Mouse (Mus musculus) embryo, embryonic 9.5 days (tissue): ENCODE data around the gene Tent4a.
"Not testable (repeated sequence)": the region's sequence is repeated elsewhere in the genome, so short reads cannot be mapped to it uniquely, and the experiment has no call there.

Source experiments
- DNase-seq: peaks from one replicate; pipeline ENCODE4 v3.0.0-alpha.2; 2017; ENCODE audit errors: extremely low spot score

The Tent4a gene

GRCm38 (mm10) chr13:69534334-69534653 lies at the start of gene Tent4a:
TSS of gene Tent4a (minus strand) at chr13:69534617.
- no peak for DNase-seq

DNA sequence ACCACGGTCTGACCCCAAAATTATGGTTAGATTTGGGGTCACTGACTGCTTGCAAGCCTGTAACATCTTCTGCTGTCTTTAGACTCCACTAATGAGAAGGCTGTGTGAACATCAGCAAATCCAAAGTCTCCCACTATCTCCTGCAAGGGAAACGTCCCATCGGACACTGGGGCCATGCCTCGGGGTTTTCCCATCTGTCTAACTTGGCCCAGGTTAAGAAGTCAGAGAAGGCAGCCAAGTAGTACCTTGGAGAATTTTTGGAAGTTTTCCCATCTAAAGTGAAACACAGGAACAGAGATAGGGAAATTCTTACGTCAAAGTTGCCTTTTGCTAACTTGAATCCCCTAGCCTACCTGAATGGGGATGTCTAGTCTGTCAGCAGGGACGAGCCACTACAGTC lies 49.2 kb upstream of the Tent4a start:
- no peak for DNase-seq

GRCm38 (mm10) chr13:69582411-69582810 lies 48.0 kb upstream of the Tent4a start:
- no peak for DNase-seq

GRCm38 (mm10) chr13:69577181-69577834 lies 42.9 kb upstream of the Tent4a start:
- no peak for DNase-seq

- DNase-seq = no peak
These were observed 42.3 kb upstream of the Tent4a start for GRCm38 (mm10) chr13:69576676-69577075.

DNA sequence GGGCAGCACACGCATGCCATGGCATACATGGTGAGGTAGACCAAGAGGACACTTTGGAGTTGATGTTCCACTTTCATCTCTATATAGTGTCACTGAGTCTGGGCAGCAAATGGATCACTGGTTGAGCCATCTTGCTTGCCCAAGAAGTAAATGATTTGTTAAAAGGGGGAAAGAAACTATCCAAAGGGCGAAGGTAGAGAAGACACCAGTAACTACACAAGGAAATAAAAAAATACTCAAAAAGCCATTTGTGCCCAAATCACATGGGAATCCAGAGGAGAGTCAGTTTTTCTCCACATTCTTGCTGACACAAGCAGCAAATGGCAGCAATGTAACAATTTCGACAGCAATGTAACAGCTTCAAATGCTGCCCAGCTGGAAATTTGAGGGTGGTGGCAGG lies 38.2 kb upstream of the Tent4a start:
- no peak for DNase-seq

- no peak for DNase-seq
These were observed 34.8 kb upstream of the Tent4a start for GRCm38 (mm10) chr13:69569201-69569600.

DNA sequence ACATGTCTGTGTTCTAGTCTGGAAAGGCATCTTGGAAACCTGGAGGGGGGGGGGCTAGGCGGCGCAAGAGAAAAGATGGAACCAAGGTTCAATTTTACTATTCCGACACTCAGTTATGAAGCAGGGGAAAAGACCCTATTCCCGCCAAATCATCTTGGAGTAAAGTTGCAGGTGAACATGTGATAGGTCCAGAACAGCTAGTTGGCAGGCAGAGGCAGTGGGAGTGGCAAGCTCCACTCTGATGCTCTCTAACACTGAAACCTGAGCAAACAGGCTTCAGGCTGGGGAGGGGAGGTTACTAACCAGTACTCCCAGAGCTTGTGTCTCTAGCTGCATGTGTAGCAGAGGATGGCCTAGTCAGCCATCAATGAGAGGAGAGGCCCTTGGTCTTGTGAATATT lies 31.0 kb upstream of the Tent4a start:
- not testable (repeated sequence) for DNase-seq

GRCm38 (mm10) chr13:69564573-69564972 lies 30.2 kb upstream of the Tent4a start:
- no peak for DNase-seq

DNA sequence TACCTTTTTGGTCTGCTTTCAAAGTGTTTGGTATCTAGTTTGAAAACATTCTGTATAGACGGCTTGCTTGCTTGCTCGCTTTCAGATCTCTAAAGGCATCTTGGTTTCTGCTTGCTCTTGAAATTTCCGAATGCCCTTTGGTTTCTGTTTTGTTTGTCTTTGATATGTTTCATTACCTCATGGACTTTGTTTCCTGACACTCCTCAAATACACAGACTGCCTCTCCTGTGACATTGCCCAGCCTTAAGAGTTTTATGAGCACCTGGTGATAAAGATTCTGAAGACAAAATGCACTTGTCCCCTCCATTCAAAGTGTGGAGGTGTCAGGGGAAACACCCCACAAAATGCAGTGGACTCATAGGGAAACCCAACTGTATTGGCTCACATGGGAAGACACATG lies 29.5 kb upstream of the Tent4a start:
- DNase-seq = no peak

GRCm38 (mm10) chr13:69562654-69563574 lies 28.5 kb upstream of the Tent4a start:
- DNase-seq = no peak

DNA sequence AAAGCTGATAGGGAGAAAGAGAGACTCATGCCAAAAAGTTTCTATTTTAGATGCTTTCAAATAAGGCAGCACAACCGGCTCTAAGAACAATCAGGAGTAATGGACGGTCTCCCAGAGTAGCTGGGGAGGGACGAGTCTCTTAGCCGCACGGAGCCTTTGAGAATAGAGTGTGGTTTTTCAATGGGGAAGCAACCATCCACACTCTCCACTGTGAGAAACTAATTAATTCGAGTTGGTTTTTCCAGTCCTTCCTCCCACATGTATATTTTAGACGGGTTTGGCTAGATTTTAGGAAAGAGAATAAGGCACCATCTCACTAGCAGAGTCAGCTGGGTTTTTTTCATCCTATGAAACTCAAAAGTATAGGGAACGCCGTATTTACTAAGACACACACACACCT lies 27.6 kb upstream of the Tent4a start:
- no peak for DNase-seq

- no peak for DNase-seq
These were observed 25.0 kb upstream of the Tent4a start for GRCm38 (mm10) chr13:69559291-69559961.

DNA sequence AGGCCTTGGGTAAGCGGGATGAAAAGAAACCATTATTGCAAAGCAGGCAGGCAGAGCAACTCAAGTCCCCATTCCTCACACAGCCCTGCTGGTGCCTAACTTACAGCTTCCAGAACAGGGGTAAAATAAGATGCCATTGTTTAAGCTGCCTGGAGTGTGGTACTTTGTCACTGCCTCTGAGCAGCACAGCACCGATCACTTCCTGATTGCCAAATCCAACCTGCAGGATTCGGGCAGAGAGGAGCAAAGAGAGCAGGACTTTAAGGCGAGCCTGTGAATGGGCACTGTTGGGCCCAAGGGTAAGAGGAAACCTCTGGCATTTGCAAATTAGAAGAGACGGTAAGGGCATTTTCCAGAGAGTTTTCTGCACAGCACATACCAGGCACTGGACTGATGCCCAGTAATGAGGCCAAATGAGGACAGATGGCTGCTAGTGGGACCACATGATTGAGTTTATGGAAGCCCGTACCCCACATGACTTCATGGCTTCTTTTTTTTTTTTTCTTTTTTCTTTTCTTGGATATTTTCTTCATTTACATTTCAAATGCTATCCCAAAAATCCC lies 23.8 kb upstream of the Tent4a start:
- no peak for DNase-seq

DNA sequence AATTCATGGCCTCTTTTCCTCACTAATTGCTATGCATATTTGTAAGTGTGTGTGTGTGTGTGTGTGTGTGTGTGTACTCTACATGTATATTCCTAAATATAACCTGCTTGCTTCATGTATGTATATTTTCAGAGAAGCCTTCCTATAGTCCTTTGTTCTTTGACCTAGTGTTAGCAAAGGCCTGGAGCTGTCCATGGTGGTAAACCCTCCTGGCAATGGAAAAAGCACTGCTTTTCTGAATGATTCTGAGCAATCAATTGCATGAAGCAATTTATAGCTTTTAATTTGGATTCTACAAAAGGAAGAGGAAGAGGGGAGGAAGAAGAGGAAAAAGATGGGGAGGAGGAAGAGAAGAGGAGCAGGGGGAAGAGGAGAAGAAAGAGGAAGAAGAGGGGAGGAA lies 22.3 kb upstream of the Tent4a start:
- no peak for DNase-seq

DNA sequence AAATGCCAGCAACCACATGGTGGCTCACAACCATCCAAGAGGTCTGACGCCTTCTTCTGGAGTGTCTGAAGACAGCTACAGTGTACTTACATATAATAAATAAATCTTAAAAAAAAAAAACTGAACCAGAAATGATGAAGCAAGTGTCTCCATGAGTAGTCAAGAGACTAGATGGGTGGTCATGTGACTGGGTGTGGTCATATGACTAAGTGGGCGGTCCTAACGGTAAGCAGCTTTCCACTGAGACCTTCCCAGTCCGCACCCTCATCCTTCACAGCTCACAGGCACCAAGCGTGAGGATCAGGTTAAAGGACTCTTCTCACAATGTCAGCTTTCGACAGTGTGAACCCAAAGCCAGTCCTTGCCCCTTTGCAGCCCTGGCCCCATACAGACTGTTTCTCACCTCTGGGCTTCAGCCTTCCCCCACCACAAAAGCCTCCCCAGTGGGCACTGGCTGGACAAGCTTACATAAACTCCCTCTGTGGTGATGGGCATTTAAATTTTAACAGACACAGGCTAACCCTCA lies 21.6 kb upstream of the Tent4a start:
- no peak for DNase-seq

DNA sequence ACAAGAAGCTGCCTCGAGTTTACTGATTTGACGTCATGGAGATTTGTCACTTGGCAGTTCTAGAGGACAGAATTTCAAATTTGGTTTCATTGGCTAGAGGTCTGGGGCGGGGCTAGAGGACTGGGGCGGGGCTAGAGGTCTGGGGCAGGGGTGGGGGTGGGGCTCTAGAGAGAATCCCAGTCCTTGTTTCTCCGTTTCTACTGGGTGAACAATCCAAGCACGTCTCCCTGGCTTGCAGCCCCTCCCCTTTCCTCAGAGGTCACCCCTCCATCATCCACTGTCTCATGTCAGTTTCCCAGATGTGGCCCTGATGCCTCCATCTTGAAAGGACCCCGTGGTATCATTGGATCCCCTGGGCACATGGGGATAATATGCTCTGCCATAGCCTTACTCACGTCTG lies 20.6 kb upstream of the Tent4a start:
- no peak for DNase-seq

DNA sequence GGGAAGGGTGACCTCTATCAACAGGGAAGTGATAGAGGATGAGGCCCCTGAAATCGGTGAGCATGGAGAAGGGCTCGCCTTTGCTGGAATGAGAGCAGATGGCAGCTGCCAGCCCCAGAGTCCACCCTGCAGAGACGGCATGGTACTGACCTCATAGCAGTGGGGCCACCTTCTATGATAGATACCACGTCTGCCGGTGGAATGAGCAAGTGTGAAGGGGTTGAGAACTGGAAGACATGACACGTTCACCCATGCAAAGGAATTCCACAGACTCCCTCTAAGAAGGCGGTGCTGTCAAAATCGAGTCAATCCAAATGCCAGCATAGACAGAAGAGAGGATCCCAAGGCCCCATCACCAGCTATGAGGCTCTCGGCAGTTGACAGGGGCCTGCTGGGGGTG lies 19.8 kb upstream of the Tent4a start:
- DNase-seq = no peak

DNA sequence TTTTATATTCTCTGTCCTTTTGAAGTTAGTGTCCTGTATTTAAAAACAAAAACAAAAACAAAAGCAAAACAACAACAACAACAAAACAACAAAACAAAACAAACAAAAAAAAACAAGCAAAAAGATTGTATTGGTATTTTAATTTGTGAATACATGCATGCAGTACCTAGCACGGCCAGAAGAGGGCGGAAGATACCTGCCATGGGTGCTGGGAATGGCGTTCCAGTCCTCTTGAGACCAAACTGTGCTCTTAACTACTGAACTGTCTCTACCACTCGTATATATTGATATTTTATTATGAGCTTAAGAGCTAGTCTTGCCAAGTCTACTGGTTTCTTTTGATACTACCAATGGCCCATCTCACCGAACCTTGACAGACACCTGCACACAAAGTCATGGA lies 18.6 kb upstream of the Tent4a start:
- peak; percentile 53 for DNase-seq

DNA sequence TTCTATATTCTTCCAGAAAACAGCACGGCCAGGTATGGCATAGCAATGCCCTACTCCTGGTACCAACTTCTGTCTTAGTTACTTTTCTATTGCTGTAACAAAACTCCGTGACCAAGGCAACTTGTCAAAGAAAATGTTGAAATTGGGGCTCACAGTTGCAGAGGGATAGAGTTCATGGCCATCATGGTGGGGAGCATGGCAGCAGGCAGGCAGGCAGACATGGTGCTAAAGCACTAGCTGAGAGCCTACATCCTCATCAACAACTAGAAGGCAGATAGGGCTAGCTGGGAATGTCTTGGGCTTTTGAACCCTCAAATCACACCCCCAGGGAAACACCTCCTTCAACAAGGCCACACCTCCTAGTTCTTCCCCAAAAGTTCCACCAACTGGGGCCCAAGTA lies 16.4 kb upstream of the Tent4a start:
- no peak for DNase-seq

DNA sequence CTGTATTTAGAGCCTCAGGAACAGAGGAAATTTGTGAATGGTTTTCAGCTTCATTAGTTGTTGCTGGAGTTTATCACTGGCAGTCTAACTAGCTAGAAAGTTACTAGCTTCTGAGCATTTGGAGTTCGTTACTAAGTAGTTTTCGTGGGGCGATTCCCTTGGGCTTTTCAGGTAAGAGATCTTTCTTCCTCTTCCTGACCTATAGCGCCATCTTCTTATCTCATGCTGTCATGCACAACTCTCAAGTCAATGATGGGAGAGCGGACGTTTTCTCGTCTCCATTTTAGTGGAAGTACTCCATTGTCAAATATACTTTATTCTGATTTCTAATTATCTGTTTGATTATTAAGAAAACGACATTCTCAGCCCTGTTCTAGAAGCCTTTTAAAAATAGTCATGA lies 15.6 kb upstream of the Tent4a start:
- DNase-seq = no peak

DNA sequence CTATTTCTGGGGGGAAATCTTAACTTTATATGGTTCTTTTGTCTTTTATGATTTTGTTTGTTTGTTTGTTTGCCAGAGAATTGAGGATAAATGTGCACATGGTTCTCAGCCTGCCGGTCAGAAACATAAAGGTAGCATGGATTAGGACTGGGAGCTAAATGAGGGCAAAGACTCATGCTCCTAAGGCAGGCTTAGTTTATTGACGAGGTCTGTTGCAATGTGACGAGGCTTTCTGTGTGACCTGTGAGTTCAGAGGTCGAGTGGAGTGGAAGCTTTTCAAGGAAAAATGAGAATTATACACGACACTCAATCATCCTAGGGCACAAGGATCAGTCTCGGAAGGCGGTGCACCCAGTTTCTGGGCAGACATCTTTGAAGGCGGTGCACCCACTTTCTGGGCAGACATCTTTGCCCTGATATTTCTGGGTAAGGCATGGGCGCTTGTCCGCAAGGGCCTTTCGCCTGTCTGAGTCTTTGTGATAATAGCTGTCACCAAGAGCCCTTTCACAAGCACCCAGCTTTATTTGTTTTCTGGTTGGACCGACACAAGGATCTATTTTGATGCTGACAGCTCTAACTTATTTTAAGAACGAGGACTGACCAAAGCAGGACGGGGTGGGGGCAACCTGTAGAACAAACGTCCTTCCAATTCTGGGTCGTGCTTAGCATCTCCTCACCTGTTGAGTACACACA lies 13.2 kb upstream of the Tent4a start:
- no peak for DNase-seq
